Mouse (Mus musculus) left cerebral cortex, adult 9 months (tissue): ENCODE data around the gene Zfp324.
A peak's percentile ranks its signal among the peaks of the same experiment; 100 is the strongest.
"Not testable (repeated sequence)": the region's sequence is repeated elsewhere in the genome, so short reads cannot be mapped to it uniquely, and the experiment has no call there.

Experiments used
- DNase-seq, 2 experiments: peaks; one replicate each; pipeline ENCODE4 v3.0.0; 2022; ENCODE audit warnings: low spot score in 2 of 2

The Zfp324 gene

DNA sequence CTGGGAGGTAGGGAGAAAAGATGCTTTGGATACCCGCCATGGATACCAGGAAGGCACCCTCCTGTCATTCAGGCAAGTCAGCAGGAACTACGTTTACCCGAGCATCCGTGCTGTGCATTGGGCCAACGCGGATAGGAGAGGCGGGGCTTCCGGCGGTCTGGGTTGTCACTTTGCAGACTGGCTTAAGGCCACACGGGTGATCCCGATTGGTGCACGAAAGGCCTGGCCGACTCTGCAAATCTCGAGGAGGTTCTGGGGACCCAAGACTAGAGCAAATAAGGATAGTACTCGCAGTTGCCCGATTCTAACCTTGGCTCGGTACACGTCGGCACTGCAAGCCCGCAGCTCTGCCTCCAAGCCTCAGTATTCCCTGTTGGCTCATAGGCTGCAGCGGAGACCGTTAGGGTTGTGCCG lies at the start of gene Zfp324:
Gene Zfp324 (plus strand): TSS at position 161 of the 414 bp plus-strand sequence.
- peak; percentile 83 to 93 for DNase-seq

DNA sequence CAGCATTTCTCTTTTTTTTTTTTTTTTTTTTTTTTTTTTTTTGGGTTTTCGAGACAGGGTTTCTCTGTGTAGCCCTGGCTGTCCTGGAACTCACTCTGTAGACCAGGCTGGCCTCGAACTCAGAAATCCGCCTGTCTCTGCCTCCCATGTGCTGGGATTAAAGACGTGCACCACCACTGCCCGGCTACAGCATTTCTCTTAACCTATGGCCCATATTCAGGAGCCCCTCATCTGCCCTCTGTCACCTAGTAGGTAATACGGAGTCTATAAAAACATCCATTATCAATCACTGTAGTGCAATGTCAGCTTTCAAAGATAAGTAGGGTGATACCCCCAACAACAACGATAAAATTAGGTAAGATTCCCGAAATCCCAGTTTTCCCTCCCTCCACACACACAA lies 45.1 kb upstream of the Zfp324 start:
- DNase-seq = not testable (repeated sequence)

DNA sequence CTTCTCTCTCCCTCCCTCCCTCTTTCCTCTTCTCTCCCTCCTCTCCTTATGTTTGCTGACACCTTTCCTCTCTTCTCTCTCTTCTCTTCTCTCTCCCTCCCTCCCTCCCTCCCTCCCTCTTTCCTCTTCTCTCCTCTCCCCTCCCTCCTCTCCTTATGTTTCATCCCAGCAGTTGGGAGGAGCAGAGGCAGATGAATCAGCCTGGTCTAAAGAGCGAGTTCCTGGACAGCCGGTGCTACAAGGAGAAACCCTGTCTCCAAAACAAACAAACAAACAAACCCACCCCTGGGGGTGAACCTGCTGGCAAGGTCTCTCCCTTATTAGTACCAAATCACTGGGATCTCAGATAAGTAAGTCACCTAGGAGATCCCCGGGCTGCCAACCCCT lies 44.3 kb upstream of the Zfp324 start:
- no peak for DNase-seq

DNA sequence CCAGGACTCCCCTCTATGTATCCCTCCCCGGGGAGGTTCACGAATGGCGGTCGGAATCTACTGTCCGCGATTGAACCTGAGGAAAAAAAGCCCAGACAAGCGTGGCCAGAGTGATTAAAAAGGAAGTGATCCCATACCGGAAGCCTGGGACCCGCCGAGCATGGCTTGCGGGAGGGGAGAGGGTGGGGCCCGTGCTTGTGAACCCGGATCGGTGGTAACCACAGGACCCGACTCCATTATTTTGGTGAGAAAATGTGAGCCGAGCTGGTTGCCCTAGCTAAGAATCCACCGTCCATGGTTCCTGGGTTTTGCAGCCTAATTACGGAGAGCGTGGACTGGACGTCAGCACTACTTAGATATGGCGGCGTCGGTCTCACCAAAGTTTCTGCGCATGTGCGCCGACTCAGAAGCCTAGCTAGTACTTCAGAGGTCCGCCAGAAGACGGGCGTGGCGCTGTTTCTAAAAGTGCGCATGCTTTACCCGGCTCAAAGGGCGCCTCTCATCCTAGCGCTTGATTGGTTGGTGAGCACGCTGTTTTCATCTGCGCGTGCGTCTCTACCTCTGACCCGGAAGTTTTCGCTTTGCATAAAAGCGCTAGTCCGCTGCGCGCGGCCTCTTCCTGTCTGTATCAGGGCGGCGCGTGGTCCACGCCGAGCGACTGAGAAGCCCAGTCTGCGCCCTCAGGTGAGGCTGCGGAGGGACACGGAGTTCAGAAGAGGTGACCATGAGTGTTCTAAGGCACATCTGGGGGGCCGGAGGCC lies 43.8 kb upstream of the Zfp324 start, which contains the start of gene Rps5:
Gene Rps5 (plus strand): TSS at position 586 of the 761 bp plus-strand sequence.
- DNase-seq = peak; percentile 97 to 99

DNA sequence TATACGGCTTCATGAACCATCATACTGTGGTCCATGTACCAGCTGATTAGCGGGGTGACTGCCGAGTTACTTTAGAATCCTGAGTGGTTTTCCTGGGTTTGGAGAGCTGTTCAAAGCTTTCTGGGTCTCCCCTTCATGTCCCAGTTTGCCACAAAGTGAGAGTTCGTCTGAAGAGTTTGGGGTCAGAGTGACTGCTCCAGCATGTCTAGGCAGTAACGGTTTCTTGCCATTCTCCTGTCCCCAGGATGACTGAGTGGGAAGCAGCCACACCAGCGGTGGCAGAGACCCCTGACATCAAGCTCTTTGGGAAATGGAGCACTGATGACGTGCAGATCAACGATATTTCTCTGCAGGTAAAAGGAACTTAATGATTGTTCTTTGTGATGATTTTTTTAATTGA lies 42.9 kb upstream of the Zfp324 start:
- DNase-seq = no peak

DNA sequence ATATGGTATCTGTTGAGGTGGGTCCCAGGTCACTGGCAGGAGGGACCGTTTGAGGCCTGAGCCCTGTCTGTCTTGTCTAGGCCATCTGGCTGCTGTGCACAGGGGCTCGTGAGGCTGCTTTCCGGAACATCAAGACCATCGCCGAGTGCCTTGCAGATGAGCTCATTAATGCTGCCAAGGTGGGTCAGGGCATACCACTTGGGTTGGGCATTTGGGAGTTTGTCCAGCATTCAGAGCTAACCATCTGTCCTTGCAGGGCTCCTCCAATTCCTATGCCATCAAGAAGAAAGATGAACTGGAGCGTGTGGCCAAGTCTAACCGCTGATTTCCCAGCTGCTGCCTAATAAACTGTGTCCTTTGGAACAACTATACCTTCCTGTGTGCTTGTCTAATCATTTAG lies 39.3 kb upstream of the Zfp324 start:
- DNase-seq = no peak

DNA sequence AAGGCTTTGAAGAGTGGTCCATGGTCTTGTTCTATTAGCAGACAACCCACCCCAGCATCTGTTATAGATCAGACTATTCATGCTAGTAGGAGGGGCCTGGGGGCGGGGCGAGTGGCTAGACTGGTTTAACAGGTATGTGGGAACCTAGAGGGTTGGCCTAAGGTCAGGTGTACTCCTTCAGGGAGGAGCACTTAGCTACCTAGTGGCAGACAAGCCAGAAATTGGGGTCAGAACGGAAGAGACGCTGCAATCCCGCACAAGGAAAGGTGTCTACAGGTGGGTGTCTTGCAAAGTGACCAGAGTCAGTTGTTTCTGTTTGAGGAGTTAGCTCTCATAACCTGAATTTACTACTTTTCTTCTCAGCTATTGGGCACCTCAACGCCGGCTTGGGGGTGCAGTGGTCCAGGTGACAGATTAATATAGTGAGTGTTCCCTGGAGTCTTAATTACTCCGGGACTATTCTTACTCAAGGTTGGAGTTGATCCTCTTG lies 38.4 kb upstream of the Zfp324 start, which contains the start of gene Rnf225:
Gene Rnf225 (plus strand): TSS at position 226 of the 490 bp plus-strand sequence.
- DNase-seq = no peak

DNA sequence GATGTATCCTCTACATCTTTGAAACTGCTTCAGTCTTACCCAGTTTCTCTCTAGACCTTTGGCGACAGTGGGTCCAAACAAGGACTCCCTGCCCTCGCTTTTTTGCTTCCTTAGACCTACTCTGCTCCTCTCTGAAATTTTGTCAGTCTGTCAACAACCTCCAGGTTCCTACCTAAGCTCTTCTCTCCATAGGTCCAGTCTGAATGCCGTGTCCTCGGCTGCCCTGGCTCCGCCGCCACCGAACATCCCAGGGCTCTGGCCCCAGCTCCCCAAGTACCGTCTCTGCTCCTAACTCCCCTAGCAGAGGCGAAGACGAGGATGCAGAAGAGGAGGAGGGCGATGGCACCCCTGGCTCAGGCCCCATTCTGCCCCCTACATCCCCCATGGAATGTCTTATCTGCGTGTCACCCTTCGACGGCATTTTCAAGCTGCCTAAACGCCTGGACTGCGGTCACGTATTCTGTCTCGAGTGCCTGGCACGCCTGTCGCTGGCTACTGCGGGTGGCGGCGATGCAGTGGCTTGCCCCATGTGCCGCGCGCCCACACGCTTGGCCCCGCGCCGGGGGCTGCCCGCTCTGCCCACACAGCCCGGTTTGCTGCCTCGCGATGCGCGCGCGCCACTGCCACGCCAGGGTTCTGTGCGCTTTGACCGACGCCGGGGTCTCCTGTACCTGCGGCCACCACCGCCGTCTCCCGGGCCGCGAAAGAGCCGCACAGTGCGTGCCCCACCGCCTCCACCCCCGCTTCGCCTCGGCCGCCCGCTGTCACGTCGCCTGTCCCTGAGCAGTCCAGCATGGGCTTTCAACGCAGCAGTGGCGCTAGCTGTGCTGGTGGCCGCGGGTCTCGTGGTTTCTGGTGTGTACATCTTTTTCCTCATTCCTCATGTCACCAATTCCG lies 37.7 kb upstream of the Zfp324 start:
- DNase-seq = peak in 1 of 2 experiments; percentile 21

DNA sequence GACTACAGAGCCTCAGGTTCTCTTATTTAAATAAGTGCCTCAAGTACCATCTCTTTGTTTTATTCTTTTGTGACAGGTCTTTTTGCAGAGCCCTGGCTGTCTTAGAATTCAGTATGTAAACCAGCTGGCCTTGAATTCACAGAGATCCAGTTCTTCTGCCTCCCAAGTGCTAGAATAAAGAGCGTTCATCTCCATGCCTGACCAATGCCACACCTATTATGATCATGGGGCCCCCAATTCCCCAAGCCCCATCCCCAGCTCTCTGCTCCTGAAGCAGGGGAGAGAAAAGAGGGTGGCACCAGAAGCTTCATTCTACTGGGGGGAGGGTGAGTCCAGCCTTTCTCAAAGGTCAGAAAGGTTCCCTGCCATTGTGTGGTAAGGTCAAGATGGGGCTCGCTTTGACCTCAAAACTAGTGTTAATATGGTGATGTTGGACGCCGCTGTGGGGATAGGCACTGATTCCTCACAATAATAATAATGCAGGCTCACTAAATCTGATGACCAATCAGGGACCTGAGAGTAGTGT lies 32.0 kb upstream of the Zfp324 start:
- DNase-seq = no peak

DNA sequence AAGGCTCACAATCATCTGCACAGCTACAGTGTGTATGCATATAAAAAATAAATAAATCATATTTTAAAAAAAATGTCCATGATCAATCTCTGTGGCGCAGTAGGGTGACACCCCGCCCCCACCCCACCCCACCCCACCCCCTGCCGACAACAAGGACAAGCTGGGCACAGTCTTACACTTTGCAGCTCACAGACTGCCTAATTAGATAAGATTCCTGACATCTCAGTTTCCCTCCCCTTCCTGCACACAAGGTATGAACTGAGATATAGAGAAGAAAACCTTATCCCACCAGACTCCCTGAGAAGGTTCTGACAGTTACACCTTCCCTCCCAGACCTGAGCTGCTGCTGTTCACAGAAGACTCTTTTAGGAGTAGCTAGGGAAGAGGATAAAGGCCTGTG lies 30.8 kb upstream of the Zfp324 start:
- no peak for DNase-seq

DNA sequence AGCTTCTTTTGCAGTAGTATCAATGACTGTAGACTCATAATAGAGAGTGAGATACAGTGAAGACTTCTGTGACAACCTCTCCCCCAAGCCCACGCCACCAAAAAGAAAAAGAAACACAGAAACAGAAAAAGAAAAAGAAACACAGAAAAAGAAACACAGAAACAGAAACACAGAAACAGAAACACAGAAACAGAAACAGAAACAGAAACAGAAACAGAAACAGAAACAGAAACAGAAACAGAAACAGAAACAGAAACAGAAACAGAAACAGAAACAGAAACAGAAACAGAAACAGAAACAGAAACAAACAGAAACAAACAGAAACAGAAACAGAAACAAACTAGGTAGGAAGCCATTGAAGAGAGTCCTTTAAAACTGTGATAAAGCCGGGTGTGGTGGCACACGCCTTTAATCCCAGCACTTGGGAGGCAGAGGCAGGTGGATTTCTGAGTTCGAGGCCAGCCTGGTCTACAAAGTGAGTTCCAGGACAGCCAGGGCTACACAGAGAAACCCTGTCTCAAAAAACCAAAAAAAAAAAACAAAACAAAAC lies 28.3 kb upstream of the Zfp324 start:
- DNase-seq = not testable (repeated sequence)

DNA sequence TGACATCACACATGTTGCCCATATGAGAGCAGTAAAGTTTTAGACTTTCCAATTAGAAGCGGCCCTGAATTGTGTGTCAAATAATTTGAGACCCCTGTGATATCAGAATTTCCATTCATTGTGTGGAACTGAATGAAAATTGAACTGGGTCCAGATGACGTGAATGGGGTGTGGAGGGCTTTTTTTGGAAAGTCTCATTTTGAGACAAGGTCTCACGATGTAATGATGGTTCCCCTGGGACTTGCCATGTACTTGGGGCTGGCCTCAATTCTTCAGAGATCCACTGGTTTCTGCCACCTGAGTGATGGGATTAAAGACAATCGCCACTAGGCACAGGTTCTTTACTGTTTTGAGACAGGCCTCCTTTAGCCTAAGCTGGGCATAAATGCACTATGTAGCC lies 25.0 kb upstream of the Zfp324 start:
- DNase-seq = no peak

DNA sequence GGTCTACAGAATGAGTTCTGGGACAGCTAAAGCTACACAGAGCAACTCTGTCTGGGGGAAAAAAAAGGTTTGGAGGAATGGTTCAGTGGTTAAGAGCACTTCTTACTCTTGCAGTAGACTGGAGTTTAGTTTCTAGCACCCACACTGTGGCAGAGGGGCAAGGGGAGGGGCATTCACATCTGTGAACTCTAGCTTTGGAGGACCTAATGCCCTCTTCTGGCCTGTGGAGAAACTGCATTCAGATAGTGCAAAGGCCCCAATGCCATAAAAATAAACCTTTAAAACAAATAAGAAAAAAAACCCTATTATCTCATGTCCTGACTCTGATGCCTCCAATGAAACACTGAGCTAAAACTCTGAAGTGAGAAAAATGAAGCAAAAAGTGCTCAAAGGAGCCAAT lies 22.1 kb upstream of the Zfp324 start:
- DNase-seq = no peak

DNA sequence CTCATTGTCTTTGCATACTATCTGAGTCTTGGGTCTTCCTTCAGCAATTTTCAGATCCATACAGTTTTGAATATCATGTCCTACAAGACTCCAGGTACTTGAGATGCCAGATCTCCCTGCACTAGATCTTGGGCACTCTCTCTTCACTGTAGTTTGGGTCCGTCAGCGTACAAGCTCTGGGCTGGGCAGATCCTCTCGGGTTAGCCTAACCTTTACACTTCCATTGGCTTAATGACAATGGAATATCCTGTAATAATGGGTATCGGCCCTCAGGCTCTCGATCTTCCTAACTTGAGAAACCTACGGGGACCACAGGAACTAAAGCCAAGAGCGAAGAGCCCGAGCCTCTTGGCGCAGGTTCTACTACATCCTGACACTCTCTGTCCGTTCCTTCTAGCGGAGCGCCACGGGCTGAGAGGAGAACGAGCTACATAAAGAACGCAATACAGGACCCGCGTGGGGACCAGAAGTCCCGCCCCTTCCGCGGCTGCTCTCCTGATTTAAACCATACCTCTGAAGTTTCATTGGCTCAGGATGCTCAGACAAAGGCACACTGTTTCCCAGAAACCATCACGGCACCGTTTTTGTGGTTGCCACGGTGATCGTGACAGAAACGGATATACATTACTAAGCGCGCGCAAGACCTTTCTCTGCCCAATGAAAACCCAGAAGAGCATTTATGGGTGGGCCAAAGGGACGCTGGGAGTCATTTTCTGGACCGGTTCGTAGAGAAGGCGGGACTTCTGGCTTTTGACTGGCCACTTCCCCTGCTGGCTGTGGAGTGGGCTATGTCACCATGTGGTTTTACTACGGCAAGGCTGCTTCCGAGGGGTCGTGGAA lies 16.4 kb upstream of the Zfp324 start:
- peak; percentile 97 to 98 for DNase-seq

DNA sequence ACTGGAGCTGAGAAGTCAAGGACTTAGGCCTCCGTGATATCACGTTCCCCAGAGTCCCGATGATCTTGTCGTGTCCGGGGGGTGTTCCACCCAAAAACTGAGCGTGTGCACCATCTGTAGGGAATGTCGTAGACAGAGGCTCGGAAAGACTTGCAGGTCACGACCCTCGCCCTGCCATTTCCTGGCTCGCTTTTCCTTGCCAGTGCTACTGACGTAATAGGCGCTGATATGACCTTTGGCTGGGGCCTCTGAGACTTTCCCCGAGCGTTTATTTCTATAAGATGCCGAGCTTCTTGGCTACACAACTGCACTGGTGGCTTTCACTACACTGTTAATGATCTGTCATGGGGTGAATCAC lies 15.8 kb upstream of the Zfp324 start:
- no peak for DNase-seq

DNA sequence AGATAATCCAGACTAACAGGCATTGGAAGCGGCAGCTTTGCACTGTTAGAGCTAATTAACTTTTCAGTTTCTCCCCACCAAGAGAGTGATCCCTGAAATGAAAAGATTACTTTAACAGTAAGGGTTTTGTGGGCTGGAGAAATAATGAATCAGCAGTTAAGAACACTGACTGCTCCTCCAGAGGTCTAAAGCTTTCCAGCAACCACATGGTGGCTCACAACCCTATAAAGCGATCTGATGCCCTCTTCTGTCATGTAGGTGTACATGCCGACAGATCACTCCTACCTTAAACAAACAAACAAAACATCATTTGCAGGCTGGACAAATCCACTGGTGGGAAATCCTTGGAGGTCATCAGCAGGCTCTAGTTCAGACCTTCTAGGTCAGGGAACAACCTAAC lies 10.7 kb upstream of the Zfp324 start:
- DNase-seq = no peak

DNA sequence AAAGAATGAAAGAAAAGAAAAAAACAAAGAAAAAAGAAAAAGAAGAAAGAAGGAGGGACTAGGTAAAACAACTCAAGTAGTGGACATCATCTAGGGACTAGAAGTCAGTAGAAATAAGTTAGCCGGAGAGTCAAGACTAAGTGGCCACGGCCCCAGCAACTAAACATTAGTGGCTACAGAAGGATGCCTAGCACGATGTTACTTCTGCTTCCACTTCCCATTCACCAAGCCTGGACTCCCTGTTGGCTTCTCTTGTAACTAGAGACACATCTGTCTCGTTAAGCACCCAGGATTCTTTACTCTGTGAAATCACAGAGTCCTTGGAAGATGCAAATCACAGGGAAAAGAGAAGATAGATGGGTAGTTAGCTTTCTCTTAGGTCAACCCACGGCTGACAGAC lies 8.1 kb upstream of the Zfp324 start:
- no peak for DNase-seq

DNA sequence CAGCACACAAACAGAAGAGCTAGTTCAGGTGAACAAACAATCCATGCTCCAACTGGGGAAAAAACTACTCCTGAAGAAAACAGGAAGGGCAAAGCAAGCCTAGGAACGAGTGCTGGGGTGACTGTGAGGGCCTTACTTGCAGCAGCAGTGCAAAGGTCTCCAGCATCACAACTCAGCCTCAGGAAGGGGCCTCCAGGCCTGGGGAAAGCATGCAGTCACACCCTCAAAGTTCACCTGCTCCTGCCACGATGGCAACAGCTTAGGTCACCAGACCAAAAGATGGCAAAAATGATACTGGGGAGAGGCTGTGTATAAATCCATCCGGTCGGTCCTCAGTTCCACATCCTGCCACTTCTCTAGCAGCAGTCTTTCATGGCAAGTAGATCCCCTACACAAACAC lies 6.7 kb upstream of the Zfp324 start:
- no peak for DNase-seq

DNA sequence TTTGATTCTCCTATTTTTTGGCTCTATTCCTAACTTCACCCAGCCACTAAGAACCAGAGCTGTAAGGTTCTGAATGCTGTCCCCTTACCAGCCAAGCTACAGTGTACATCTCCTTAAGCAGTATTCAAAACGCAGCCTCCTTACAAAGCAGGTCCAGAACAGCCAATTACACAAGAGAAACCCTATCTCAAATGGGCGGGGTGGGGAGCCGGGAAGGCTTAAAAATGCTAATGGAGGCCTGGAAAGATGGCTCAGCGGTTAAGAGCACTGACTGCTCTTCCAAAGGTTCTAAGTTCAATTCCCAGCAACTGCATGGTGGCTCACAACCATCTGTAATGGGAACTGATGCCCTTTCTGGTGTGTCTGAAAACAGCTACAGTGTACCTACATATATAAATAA lies 5.9 kb upstream of the Zfp324 start:
- DNase-seq = no peak

DNA sequence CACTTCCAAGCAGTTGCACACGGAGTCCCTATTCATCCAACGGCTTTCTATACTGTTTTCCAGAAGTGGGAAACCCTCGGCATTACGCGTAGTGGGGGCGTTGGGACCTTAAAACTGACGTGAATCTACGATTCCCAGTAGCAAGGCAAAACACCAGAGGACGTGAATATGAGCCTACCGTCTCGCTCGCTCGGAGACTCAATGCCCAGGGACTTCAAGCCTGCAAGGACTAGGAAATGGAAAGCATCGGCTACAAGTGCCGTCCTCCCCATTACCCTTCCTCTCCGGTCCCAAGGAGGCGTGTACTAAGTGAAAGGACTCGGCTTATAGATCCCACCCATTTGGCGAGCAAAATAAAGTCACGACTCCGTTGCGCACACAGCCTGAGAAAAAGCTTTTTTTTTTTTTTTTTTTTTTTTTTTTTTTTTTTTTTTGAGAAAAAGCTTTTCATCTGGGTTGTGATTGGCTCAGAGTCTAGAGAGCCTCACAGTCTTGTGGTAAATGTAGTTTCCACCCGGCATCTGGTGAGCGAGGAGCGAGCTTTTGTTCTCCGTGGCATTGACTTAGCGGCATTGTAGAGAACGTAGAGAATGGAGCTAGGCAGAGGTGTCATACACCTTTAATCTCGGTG lies 4.0 kb upstream of the Zfp324 start:
- DNase-seq = peak in 1 of 2 experiments; percentile 61
